Mouse (Mus musculus) cerebellum, adult 2 months (tissue): ENCODE measurements around the gene Psmb7.

Experiments used
- CTCF ChIP-seq: fragments of 200-500 bp; IDR thresholded peaks from 2 replicates; pipeline ENCODE4 v1.5.1; 2011; ENCODE audit warnings: low read depth, mild to moderate bottlenecking, control low read depth, low read length, moderate library complexity, borderline replicate concordance; ENCODE audit not compliant: insufficient read depth
- POLR2A ChIP-seq: fragments of 200-500 bp; IDR thresholded peaks from 2 replicates; pipeline ENCODE4 v1.6.1; 2011; ENCODE audit warnings: low read length, control low read depth, borderline replicate concordance; ENCODE audit not compliant: insufficient read depth

DNA sequence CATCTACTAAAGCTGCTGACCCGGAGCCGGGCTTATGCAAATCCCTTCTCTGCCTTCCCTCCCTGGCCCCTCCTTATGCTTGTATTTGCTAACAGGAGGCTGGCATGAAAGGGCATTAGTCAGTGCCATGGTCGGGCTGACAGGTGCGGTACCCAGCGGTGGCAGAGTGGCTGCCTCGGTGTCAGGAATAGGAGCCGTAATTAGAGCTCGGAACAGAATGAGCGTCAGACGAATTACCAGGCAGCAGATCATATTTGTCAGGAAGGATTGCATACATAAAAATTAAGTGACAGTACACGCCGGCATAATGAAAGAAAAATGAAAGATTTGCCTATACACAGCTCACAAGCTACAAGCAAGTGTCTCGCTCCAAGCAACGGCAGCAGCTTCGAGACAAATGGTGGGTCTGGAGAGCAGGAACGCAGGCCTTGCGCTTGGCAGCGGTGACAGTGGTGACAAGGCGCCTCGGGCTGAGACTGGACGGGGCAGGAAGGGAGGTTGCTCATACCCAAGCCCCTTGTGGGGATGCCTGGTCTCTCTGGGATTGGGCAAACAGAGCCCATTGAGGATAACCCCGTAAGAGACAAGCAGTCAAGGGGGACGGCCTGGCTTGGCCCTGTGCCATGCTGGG is 71.8 kb downstream of the Psmb7 start:
- TF ChIP-seq CTCF (no peak), POLR2A (no peak)
